Mouse (Mus musculus) lung, postnatal 0 days (tissue): ENCODE measurements at regions not wholly inside any gene's neighbourhood (a gene's known extent, or its start where the extent isn't known, plus 50 kb on each side); places are given as distances from the start of the nearest gene placed in this dataset.

Source experiments
- CTCF ChIP-seq: IDR thresholded peaks from 2 replicates; pipeline ENCODE4 v1.5.1; 2016; ENCODE audit warnings: antibody characterized with exemption, mild to moderate bottlenecking
- EP300 ChIP-seq: IDR thresholded peaks from 2 replicates; pipeline ENCODE4 v1.6.1; 2016; ENCODE audit warnings: antibody characterized with exemption, mild to moderate bottlenecking, control low read depth

DNA sequence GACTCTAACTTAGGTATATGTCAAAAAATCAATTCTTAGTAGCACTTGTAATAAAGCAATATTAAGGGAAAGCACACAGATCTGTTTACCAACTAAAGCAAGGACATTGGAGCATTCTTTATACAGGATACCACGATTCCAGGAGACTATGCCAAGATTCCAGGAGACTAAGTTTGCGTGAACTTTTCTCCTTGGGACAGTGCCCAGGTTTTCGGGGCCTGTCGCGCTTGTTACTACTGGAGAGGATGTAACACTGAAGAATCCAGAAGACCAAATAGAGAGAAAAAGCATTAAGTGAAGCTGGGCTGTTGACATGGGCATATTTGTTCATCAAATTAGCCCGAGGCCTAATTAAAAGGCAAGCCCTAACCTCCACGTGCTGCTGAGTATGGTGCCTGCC lies 100.3 kb upstream of the Tmprss15 start:
- TF ChIP-seq EP300: no peak
- TF ChIP-seq CTCF: no peak
